Mouse (Mus musculus) kidney, adult 2 months (tissue): Measurements from ENCODE around the gene Rhobtb1. TPM values are rescaled to one million over a fixed set of nuclear protein-coding genes. Genes with fewer than 3 reads are reported as not detected.

Source experiments
- DNase-seq: peaks from one replicate; pipeline ENCODE4 v3.0.0; 2021
- H3K27ac ChIP-seq: fragments of 200-500 bp; 2 replicates; pipeline ENCODE4 v1.5.1; 2012; ENCODE audit warnings: low read depth, low read length, control low read depth, inconsistent platforms; ENCODE audit not compliant: insufficient read depth
- H3K27me3 ChIP-seq: fragments of 200-500 bp; replicated peaks from 2 replicates; pipeline ENCODE4 v1.6.1; 2012; ENCODE audit warnings: mild to moderate bottlenecking, moderate library complexity, low read length, inconsistent platforms; ENCODE audit not compliant: control insufficient read depth, insufficient read depth
- H3K36me3 ChIP-seq: fragments of 200-500 bp; 2 replicates; pipeline ENCODE4 v1.6.1; 2012; ENCODE audit warnings: mild to moderate bottlenecking, moderate library complexity, low read length, inconsistent platforms; ENCODE audit not compliant: control insufficient read depth, insufficient read depth
- H3K4me1 ChIP-seq: fragments of 200-500 bp; 2 replicates; pipeline ENCODE4 v1.6.1; 2011; ENCODE audit warnings: low read length; ENCODE audit not compliant: control insufficient read depth, insufficient read depth
- H3K4me3 ChIP-seq: fragments of 200-500 bp; 2 replicates; pipeline ENCODE4 v1.5.1; 2011; ENCODE audit warnings: mild to moderate bottlenecking, low read depth, low read length, control low read depth; ENCODE audit not compliant: insufficient read depth
- CTCF ChIP-seq: fragments of 200-500 bp; conservative IDR thresholded peaks from 2 replicates; pipeline ENCODE4 v1.5.1; 2011; ENCODE audit warnings: low read depth, mild to moderate bottlenecking, control low read depth, low read length, moderate library complexity, mixed read lengths; ENCODE audit not compliant: insufficient read depth, insufficient read length
- POLR2A ChIP-seq: fragments of 200-500 bp; IDR thresholded peaks from one replicate; pipeline ENCODE4 v1.6.1; 2011; ENCODE audit warnings: low read depth, low read length, control low read depth
- WGBS: fragments of 180-500 bp; shearing (Covaris S2); methylation state at CpG from one replicate; pipeline ENCODE4 v1.1.7; 2018; 5-methylcytosine and 5-hydroxymethylcytosine counted together
- polyA plus RNA-seq: library from polyadenylated mRNA; depleted of rRNA; stranded (reverse); fragments of >200 nt; gene quantifications from 2 replicates; pipeline ENCODE4 v1.2.3, GENCODE M21; 2012

Rhobtb1 gene
- polyA plus RNA-seq, 1 experiment, result 20.6 TPM

DNA sequence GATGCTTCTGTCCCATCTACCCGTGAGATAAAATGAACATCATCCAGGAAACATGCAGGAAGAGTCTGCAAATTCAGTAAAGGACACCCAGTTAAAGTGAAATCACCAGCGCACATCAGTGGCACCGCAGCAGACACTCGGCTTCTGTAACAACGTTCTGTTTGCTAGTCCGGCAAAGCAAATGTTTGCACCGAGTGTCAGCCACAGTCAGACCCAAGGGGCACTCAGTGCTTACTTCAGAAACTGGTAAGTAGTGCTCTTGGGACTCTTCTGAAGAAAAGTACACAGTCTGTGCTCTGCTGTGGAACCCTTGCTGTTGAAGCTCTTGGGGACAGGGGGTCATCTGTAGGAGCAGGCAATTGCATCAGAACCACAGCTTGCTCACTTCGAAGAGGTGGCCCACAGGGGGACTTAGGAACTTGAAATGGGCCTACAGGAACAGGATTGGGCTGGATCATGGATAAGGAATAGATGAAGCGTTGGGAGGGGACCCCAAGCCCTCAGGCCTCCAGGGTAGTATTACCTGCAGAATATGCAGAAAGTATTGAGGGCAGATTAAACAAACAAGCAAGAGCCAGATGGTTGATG, 14.9 kb upstream of the Rhobtb1 start:
- Histone ChIP-seq H3K4me1 (no peaks in the 10 kb centered on the region), H3K27me3 (no peaks in the 10 kb centered on the region), H3K36me3 (no peaks in the 10 kb centered on the region), H3K4me3 (no peak overlapping the region), H3K27ac (no peak overlapping the region)
- WGBS, result 81% methylated on average over 9 of the region's 9 CpGs
- no peak for DNase-seq
- TF ChIP-seq CTCF (no peak), POLR2A (no peak)

DNA sequence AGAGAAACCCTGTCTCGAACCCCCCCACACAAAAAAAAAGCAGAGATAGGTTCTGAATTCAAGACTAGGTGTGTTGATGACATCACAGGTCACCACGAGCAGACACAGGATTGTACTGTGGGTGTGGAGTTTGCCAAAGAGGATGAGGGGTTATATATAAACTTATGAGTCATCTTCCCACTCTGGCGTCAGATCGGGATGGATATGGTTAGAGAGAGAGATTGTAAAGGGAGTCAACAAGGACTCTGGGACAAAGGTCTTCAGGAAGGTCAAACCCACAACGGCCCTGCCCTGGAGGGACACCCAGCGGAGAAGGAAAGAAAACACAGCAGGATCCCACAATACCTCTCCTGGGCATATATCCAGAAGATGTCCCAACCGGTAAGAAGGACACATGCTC, 2.0 kb upstream of the Rhobtb1 start:
- Histone ChIP-seq H3K36me3 (no peaks in the 10 kb centered on the region), H3K27ac (no peak overlapping the region), H3K4me3 (no peak overlapping the region), H3K27me3 (no peaks in the 10 kb centered on the region), H3K4me1 (peaks cover 8% of the 10 kb centered on the region; the same call in 1 of the 2 replicates)
- DNase-seq, result no peak
- peak; percentile 18; the same call in 1 of the 2 replicates for TF ChIP-seq CTCF
- no peak for TF ChIP-seq POLR2A
- 55% methylated on average over 7 of the region's 7 CpGs for WGBS

DNA sequence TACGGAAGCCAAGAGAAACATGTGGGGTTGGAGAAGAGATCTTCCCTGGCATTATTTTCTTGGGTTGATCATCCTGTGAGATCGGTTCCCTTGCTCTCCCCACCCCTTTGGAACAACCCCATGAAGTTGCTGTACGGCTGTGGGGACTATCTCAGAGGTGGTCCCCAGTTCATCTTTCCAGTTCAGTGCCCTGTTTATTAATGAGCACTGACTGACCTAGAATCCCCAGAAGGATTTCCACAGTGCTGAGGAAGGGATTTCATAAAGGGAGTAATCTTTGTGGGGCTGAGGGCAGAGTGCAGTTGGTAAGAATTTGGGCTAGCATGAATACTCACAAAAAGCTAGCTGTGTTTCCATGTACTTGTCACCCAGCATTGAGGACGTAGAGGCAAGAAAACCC, 1.7 kb downstream of the Rhobtb1 start:
- no peak overlapping the region for H3K4me3 ChIP-seq
- H3K27ac ChIP-seq, result peak overlapping the region; percentile 82
- WGBS, result 53% methylated on average over 4 of the region's 4 CpGs
- no peaks in the 10 kb centered on the region for H3K36me3 ChIP-seq
- TF ChIP-seq POLR2A (no peak), CTCF (no peak)
- DNase-seq, result peak; percentile 85
- peaks cover 13% of the 10 kb centered on the region; the same call in 1 of the 2 replicates for H3K4me1 ChIP-seq
- no peaks in the 10 kb centered on the region for H3K27me3 ChIP-seq

DNA sequence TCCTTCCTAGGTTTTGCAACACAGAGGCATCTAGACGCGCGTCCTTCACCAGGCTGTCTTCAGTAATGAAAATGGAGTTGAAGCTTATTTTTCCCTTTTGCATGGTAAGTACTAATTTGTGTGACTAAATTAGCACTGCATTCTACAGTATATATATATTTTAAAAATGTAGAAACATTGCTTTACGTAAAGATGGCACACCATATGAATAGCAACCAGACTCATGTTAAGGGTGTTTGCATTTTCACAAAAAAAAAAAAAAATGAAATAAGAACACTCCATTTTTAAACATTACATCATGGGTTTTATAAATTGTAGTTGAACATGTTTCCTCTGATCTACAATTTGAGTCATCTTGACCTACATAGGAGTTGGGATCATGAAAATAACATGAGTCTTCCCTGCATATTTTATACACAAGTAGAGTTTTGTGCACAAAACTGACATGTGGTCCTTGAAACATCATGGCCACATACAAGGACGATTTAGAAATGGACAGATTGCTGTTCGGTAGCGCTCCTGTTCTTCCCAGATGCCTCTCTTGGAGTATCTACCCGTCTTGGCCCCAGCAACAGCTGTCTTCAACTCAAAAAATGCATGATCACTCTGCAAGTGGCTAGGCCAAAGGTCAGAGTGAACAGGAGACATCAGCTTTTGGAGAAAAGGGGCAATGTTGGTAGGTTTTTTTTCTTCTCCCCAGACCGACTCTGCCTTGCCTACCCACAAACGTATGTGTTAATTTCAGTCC, 4.4 kb downstream of the Rhobtb1 start:
- Histone ChIP-seq H3K4me1 (peaks cover 19% of the 10 kb centered on the region; the same call in 1 of the 2 replicates), H3K36me3 (no peaks in the 10 kb centered on the region), H3K27me3 (no peaks in the 10 kb centered on the region), H3K27ac (no peak overlapping the region), H3K4me3 (no peak overlapping the region)
- WGBS, result 74% methylated on average over 10 of the region's 10 CpGs
- peak; percentile 58 for DNase-seq
- TF ChIP-seq POLR2A (no peak), CTCF (no peak)

DNA sequence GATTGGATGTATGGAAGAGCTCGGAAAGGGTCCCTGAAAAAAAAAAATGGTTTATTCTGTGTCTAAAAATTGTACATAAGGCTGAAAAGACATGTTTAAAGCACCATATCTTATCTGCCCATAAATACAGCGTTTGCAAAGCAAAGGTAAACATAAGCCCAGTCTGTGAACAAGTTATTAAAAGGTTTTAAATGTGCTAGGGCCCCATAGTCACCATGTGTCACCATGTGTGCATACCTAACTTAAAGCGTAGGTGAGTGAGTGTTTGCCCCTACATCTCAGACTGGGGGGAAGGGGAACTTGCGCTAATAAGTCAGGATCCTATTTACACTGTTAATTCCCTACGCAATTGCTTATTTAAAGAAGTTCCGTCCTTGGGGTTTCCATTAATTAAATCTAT, 5.2 kb downstream of the Rhobtb1 start:
- H3K27ac ChIP-seq, result no peak overlapping the region
- H3K4me1 ChIP-seq, result peaks cover 24% of the 10 kb centered on the region; the same call in 1 of the 2 replicates
- no peak for TF ChIP-seq POLR2A
- no peak for TF ChIP-seq CTCF
- DNase-seq, result no peak
- H3K4me3 ChIP-seq, result no peak overlapping the region
- H3K27me3 ChIP-seq, result no peaks in the 10 kb centered on the region
- no peaks in the 10 kb centered on the region for H3K36me3 ChIP-seq
- 87% methylated on average over 6 of the region's 6 CpGs for WGBS

DNA sequence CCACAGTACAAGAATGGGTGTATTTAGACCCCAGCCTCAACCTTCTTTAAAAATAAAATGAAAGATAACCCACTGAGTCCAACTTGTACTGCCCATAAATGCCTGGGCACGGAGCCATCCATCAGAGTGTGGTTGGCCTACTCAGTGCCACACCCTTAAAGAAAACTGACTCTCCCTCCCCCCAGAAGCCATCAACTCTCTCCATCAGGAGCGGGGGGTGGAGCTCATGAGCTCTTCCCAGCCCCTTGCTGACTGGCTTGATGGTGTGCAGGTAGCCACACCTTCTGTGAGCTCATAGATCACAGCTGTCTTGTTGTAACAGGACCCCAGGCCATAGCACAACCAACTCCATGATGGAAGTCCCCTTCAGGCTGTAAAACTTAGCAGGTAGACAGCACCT, 6.2 kb downstream of the Rhobtb1 start:
- WGBS, result 82% methylated on average over 2 of the region's 2 CpGs
- Histone ChIP-seq H3K4me3 (no peak overlapping the region), H3K36me3 (no peaks in the 10 kb centered on the region), H3K27me3 (no peaks in the 10 kb centered on the region), H3K27ac (no peak overlapping the region), H3K4me1 (peaks cover 23% of the 10 kb centered on the region; the same call in 1 of the 2 replicates)
- DNase-seq, result no peak
- TF ChIP-seq CTCF, result no peak
- TF ChIP-seq POLR2A, result no peak

DNA sequence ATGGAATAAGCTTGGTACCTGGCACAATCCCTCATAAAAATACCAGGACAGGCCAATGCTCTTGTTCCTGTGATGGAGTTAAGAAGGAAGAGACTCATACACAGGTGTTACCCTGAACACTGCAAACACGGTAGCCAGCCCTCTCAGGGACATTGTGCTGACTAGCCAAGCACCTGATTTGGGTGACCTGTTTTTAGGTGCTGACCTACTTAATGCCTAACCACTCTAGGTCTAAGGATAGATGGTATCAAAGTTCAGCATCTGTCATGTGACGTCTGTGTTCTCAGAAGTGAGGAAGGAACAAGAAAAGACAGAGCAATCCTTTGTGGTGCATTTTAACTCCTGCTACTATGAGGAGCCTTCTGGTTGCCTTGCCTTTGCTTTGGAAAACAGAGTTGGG, 9.6 kb downstream of the Rhobtb1 start:
- Histone ChIP-seq H3K27me3 (no peaks in the 10 kb centered on the region), H3K36me3 (0 out of 2 replicates have a peak, but pooled peaks cover 2% of the 10 kb centered on the region), H3K4me3 (no peak overlapping the region), H3K27ac (peak overlapping the region; percentile 67), H3K4me1 (peaks cover 21% of the 10 kb centered on the region; the same call in 1 of the 2 replicates)
- peak; percentile 95 for DNase-seq
- 31% methylated on average over 2 of the region's 2 CpGs for WGBS
- TF ChIP-seq POLR2A (no peak), CTCF (no peak)
